Mouse (Mus musculus): ENCODE results near the gene Spred2.
"Not testable (repeated sequence)": the region's sequence is repeated elsewhere in the genome, so short reads cannot be mapped to it uniquely, and the experiment has no call there.

Gene Spred2

GRCm38 (mm10) chr11:20020720-20021119 is 96.5 kb downstream of the Spred2 start:
- no peak for DNase-seq (ENCODE audit: low read depth)

GRCm38 (mm10) chr11:20022462-20022861 is 98.3 kb downstream of the Spred2 start:
- DNase-seq (ENCODE audit: low read depth), result peak; percentile 60

GRCm38 (mm10) chr11:20022911-20023482 is 98.8 kb downstream of the Spred2 start:
- no peak for DNase-seq (ENCODE audit: low read depth)

GRCm38 (mm10) chr11:20025899-20026298 is 101.7 kb downstream of the Spred2 start:
- DNase-seq (ENCODE audit: low read depth), result no peak

GRCm38 (mm10) chr11:20027719-20028118 is 103.5 kb downstream of the Spred2 start:
- no peak for DNase-seq (ENCODE audit: low read depth)

GRCm38 (mm10) chr11:20028396-20028795 is 104.2 kb downstream of the Spred2 start:
- no peak for DNase-seq (ENCODE audit: low read depth)

- peak; percentile 59 for DNase-seq (ENCODE audit: low read depth)
These were observed 104.8 kb downstream of the Spred2 start for GRCm38 (mm10) chr11:20029014-20029413.

- DNase-seq (ENCODE audit: low read depth), result not testable (repeated sequence)
These were observed 106.8 kb downstream of the Spred2 start for GRCm38 (mm10) chr11:20030973-20031372.

- DNase-seq (ENCODE audit: low read depth), result peak; percentile 60
These were observed 107.4 kb downstream of the Spred2 start for GRCm38 (mm10) chr11:20031536-20031935.

- DNase-seq (ENCODE audit: low read depth), result no peak
These were observed 109.5 kb downstream of the Spred2 start for GRCm38 (mm10) chr11:20033541-20034160.

GRCm38 (mm10) chr11:20034337-20034947 is 110.3 kb downstream of the Spred2 start:
- no peak for DNase-seq (ENCODE audit: low read depth)

GRCm38 (mm10) chr11:20035343-20035928 is 111.3 kb downstream of the Spred2 start:
- DNase-seq (ENCODE audit: low read depth), result no peak

- no peak for DNase-seq (ENCODE audit: low read depth)
These were observed 111.8 kb downstream of the Spred2 start for GRCm38 (mm10) chr11:20035972-20036371.

GRCm38 (mm10) chr11:20037739-20038138 is 113.6 kb downstream of the Spred2 start:
- DNase-seq (ENCODE audit: low read depth), result no peak

GRCm38 (mm10) chr11:20038723-20039122 is 114.5 kb downstream of the Spred2 start:
- DNase-seq (ENCODE audit: low read depth), result no peak

GRCm38 (mm10) chr11:20041164-20041920 is 117.2 kb downstream of the Spred2 start:
- no peak for DNase-seq (ENCODE audit: low read depth)

- DNase-seq (ENCODE audit: low read depth), result no peak
These were observed 117.9 kb downstream of the Spred2 start for GRCm38 (mm10) chr11:20042106-20042505.

GRCm38 (mm10) chr11:20043256-20043655 is 119.1 kb downstream of the Spred2 start:
- DNase-seq (ENCODE audit: low read depth), result no peak

GRCm38 (mm10) chr11:20045586-20045985 is 121.4 kb downstream of the Spred2 start:
- no peak for DNase-seq (ENCODE audit: low read depth)

GRCm38 (mm10) chr11:20052814-20053536 is 128.8 kb downstream of the Spred2 start:
- DNase-seq (ENCODE audit: low read depth), result no peak

- DNase-seq (ENCODE audit: low read depth), result no peak
These were observed 129.8 kb downstream of the Spred2 start for GRCm38 (mm10) chr11:20053951-20054350.

- no peak for DNase-seq (ENCODE audit: low read depth)
These were observed 130.4 kb downstream of the Spred2 start for GRCm38 (mm10) chr11:20054617-20055016.
